Mouse (Mus musculus) stomach, postnatal 0 days (tissue): ENCODE measurements around the gene Hnrnpl. TPM values are rescaled to one million over a fixed set of nuclear protein-coding genes. Genes with fewer than 3 reads are reported as not detected.

Experiments used
- ATAC-seq: fragments of 200-750 bp; cut with Nextera tagmentation; 2 replicates; pipeline ENCODE4 v1.8.0; 2017; ENCODE audit not compliant: low FRiP score, low TSS enrichment
- DNase-seq: peaks from one replicate; pipeline ENCODE4 v3.0.0-alpha.2; 2016; ENCODE audit warnings: low spot score
- H3K27ac ChIP-seq: fragments of 300-500 bp; sonication (generic); replicated peaks from 2 replicates; pipeline ENCODE4 v1.5.1; 2014; ENCODE audit warnings: mild to moderate bottlenecking, control low read depth
- H3K27me3 ChIP-seq: fragments of 300-500 bp; sonication (generic); 2 replicates; pipeline ENCODE4 v1.6.1; 2014; ENCODE audit warnings: low read length; ENCODE audit not compliant: control insufficient read depth, insufficient read depth
- H3K36me3 ChIP-seq: fragments of 300-500 bp; sonication (generic); 2 replicates; pipeline ENCODE4 v1.6.1; 2014; ENCODE audit warnings: low read length, mixed read lengths; ENCODE audit not compliant: control insufficient read depth, insufficient read depth
- H3K4me1 ChIP-seq: fragments of 300-500 bp; sonication (generic); replicated peaks from 2 replicates; pipeline ENCODE4 v1.6.1; 2014; ENCODE audit warnings: antibody characterized with exemption; ENCODE audit not compliant: control insufficient read depth, insufficient read depth
- H3K4me2 ChIP-seq: fragments of 300-500 bp; sonication (generic); replicated peaks from 2 replicates; pipeline ENCODE4 v1.6.1; 2014; ENCODE audit warnings: low read depth, mild to moderate bottlenecking, control low read depth, moderate library complexity
- H3K4me3 ChIP-seq: fragments of 300-500 bp; sonication (generic); 2 replicates; pipeline ENCODE4 v1.5.1; 2014; ENCODE audit warnings: low read depth, low read length, control low read depth
- H3K9ac ChIP-seq: fragments of 300-500 bp; sonication (generic); 2 replicates; pipeline ENCODE4 v1.6.1; 2014; ENCODE audit warnings: mild to moderate bottlenecking, low read length, control low read depth, mixed read lengths
- H3K9me3 ChIP-seq: fragments of 300-500 bp; sonication (generic); 2 replicates; pipeline ENCODE4 v1.6.1; 2016; ENCODE audit warnings: low read length; ENCODE audit not compliant: control insufficient read depth
- CTCF ChIP-seq: IDR thresholded peaks from 2 replicates; pipeline ENCODE4 v1.5.1; 2016; ENCODE audit warnings: antibody characterized with exemption, low read depth, mild to moderate bottlenecking, moderate library complexity
- EP300 ChIP-seq: optimal IDR thresholded peaks from 2 replicates; pipeline ENCODE3; 2016; ENCODE audit warnings: antibody characterized with exemption
- WGBS: fragments of 180-500 bp; shearing (Covaris S2); extraction: QIAGEN DNeasy Blood & Tissue Kit; methylation state at CpG from one replicate; pipeline ENCODE4 v1.1.7; 2014; 5-methylcytosine and 5-hydroxymethylcytosine counted together
- polyA plus RNA-seq: library from polyadenylated mRNA; unstranded; fragments of >200 nt; fragmentation: Nextera tagmentation; extraction: Ambion mirVana; gene quantifications from 2 replicates; pipeline ENCODE4 v1.2.1, GENCODE M21; 2015

Hnrnpl gene
- polyA plus RNA-seq, 1 experiment from 2014 or later = 156 TPM

DNA sequence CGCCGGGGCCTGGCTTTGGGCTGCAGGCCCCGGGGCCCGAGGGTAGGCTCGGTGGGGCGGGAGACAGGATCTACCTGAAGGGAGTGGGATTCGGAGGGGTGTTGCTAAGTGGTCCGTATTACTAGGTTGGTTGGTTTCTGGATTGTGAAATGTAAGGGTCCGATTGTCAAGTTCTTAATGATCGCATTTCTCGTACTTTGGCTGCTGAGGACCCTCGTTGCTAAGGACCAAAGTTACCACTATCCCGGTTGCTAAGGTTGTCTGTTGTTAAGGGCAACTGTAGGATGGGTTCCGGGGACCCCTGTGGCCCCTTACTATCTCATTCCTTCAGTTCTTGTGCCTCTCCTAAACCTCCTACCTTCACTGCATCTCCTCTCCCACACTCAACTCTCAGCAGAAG is 41.4 kb upstream of the Hnrnpl start:
- H3K4me3 ChIP-seq = peak overlapping the region; percentile 74
- no peaks in the 10 kb centered on the region for H3K27me3 ChIP-seq
- no peaks in the 10 kb centered on the region for H3K9me3 ChIP-seq
- peaks cover 8% of the 10 kb centered on the region for H3K4me1 ChIP-seq
- H3K4me2 ChIP-seq = peak overlapping the region; percentile 60
- H3K36me3 ChIP-seq = no peaks in the 10 kb centered on the region
- H3K27ac ChIP-seq = no peak overlapping the region
- TF ChIP-seq CTCF (no peak), EP300 (no peak)
- H3K9ac ChIP-seq = peak overlapping the region; percentile 70
- ATAC-seq (no peak), DNase-seq (no peak)
- 6% methylated on average over 14 of the region's 14 CpGs for WGBS

DNA sequence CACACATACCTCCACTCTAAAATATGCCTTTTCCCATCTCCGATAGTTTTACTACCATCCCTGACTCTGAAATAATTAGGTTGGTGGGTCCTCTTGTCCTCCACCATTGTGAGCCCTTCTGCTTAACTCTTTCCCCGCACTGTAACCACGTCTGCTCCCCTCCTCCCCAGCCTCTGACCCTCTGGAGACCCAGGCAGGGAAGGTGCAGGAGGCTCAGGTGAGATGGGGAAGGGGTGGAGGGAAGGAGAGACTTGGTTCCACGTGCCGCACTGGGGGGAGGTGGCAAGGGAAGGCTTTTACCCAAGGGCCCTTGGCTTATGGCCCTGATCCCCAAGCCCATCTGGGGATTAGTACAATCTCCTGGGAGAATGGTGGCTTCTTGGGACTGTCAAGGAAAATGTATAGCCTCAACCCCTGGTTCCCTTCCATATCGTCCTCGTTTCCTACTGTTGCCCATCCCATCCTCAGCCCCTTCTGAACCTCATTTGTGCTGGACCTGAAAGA is 40.8 kb upstream of the Hnrnpl start, which contains the start of gene Nfkbib:
Gene Nfkbib (minus strand): TSS at position 51 of the 504 bp plus-strand sequence.
- Histone ChIP-seq H3K9ac (peak within 1 kb of the TSS; percentile 70), H3K27me3 (no peaks in the 10 kb centered on the region), H3K4me2 (peak within 1 kb of the TSS; percentile 63), H3K36me3 (no peaks in the 10 kb centered on the region), H3K4me1 (peaks cover 8% of the 10 kb centered on the region), H3K27ac (no peak within 1 kb of the TSS), H3K4me3 (peak within 1 kb of the TSS; percentile 74), H3K9me3 (no peaks in the 10 kb centered on the region)
- DNase-seq (no peak), ATAC-seq (no peak)
- TF ChIP-seq CTCF = no peak
- no peak for TF ChIP-seq EP300
- WGBS = 56% methylated on average over 7 of the region's 7 CpGs

DNA sequence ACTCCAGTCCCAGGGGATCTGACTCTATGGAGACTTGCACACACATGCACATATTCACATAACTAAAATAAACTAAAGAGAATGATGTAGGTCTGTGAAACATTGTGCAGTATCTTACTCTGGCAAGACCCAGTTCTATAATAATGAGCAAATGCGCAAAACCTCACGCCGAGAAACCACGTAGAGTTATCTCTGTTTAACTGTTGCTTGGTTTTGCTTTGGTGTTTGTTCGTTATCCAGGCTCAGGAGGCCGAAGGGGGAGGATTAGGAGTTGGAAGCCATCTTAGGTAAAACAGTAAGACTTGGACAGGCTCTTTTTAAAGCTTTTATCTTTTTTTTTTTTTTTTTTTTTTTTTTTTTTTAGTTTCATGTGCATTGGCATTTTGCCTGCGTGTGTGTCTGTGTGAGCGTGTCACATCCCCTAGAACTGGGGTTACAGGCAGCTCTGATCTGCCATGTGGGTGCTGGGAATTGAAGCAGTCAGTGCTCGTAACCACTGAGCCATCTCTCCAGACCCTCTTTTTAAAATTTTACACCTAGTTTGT is 38.9 kb upstream of the Hnrnpl start:
- Histone ChIP-seq H3K27ac (no peak overlapping the region), H3K9ac (no peak overlapping the region), H3K9me3 (no peaks in the 10 kb centered on the region), H3K4me2 (no peak overlapping the region), H3K27me3 (no peaks in the 10 kb centered on the region), H3K36me3 (peaks cover 4% of the 10 kb centered on the region; the same call in 1 of the 2 replicates), H3K4me3 (no peak overlapping the region), H3K4me1 (peaks cover 8% of the 10 kb centered on the region)
- TF ChIP-seq CTCF = no peak
- TF ChIP-seq EP300 = no peak
- WGBS = 92% methylated on average over 9 of the region's 9 CpGs
- ATAC-seq (no peak), DNase-seq (no peak)

DNA sequence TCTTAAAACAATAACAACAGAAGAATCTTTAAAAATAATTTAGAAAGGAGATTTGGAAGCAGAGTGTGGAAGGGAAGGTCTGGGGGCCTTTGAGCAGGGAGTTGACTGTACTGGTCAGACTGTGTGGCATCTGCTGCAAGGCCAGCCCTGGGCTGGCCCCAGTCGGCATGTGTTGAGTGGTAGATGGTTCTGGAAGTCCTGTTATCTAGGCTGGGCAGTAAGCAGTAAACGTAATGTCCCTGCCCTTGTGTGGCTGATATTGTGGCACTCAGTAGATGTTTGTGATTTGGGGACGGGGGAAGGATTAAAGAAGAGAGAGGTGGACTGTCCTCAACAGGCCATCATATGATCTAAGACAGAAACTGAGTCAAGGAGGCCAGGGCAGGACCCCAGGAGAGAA is 38.0 kb upstream of the Hnrnpl start:
- Histone ChIP-seq H3K36me3 (peaks cover 4% of the 10 kb centered on the region; the same call in 1 of the 2 replicates), H3K9me3 (no peaks in the 10 kb centered on the region)
- WGBS = 89% methylated on average over 3 of the region's 3 CpGs

DNA sequence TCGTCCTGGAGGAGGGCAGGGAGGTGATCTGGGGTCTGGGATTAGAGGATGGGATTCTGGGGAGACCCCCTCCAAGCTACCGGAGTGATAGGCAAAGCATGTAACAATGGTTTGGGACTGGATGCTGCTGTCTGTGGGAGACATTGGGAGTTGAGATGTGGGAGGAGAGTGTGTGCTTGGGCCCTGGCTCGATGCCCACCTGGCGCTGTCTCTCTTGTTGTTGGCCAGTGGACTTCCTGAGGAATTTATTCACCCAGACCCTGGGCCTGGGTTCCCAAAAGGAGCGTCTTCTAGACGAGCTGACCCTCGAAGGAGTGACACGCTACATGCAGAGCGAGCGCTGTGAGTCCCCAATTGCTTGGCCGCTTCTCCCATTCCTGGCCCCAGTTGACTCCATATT is 36.5 kb upstream of the Hnrnpl start:
- Histone ChIP-seq H3K27ac (no peak overlapping the region), H3K27me3 (no peaks in the 10 kb centered on the region), H3K4me3 (no peak overlapping the region), H3K9ac (no peak overlapping the region), H3K4me1 (peaks cover 5% of the 10 kb centered on the region), H3K36me3 (peaks cover 7% of the 10 kb centered on the region), H3K9me3 (no peaks in the 10 kb centered on the region), H3K4me2 (no peak overlapping the region)
- ATAC-seq (no peak), DNase-seq (no peak)
- WGBS = 82% methylated on average over 11 of the region's 11 CpGs
- TF ChIP-seq EP300 = no peak
- no peak for TF ChIP-seq CTCF

More for the DNA sequence above, 38.0 kb upstream of the Hnrnpl start:
- Histone ChIP-seq H3K27me3 (no peaks in the 10 kb centered on the region), H3K4me2 (no peak overlapping the region), H3K27ac (no peak overlapping the region), H3K4me1 (peaks cover 8% of the 10 kb centered on the region), H3K4me3 (no peak overlapping the region), H3K9ac (no peak overlapping the region)
- no peak for DNase-seq
- ATAC-seq = no peak
- TF ChIP-seq CTCF (no peak), EP300 (no peak)

DNA sequence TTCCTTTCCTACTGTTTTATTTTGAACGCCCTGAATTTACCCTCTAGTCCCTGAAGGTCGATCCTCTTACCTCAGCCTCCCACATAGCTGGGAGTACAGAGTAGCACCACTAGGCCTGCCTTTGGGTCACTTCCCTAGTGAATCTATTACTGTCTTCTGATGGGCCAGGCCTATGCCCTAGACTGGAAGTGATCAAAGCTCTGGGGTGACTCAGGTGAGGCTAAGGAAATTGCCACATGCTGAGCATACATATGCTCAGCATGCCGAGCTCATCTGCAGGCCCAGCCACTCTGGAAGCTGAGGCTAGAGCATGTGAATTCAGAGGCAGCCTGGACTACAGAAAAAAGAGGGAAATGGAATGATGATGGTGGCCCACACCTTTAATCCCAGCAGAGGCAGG is 35.2 kb upstream of the Hnrnpl start:
- ATAC-seq (no peak), DNase-seq (no peak)
- no peak overlapping the region for H3K4me3 ChIP-seq
- no peaks in the 10 kb centered on the region for H3K27me3 ChIP-seq
- TF ChIP-seq CTCF (no peak), EP300 (no peak)
- H3K36me3 ChIP-seq = peaks cover 9% of the 10 kb centered on the region
- no peak overlapping the region; the same call in 1 of the 2 replicates for H3K9ac ChIP-seq
- no peak overlapping the region for H3K27ac ChIP-seq
- 70% methylated on average over 3 of the region's 3 CpGs for WGBS
- no peak overlapping the region for H3K4me2 ChIP-seq
- no peaks in the 10 kb centered on the region for H3K9me3 ChIP-seq
- H3K4me1 ChIP-seq = no peaks in the 10 kb centered on the region
